8 mouse cellular contexts compared by ENCODE assay signal in genomic region chr11:31871135-31871541, GRCm38 (mm10). TPM values are rescaled to one million over a fixed set of nuclear protein-coding genes. Genes with fewer than 3 reads are reported as not detected.
DNase-seq lines count a peak whose midpoint lies in the region; ATAC-seq and TF ChIP-seq lines count a peak whose summit lies in the region.

No protein-coding gene starts in this region.

- WGBS in heart, embryonic 16.5 days: under 1% methylated on average over 20 of the region's 21 CpGs

- H3K27me3 ChIP-seq in E14TG2a.4 (ENCODE audit: insufficient read depth, low read length): no peaks in the 10 kb centered on the region
- H3K27me3 ChIP-seq in heart, embryonic 16.5 days (ENCODE audit: control insufficient read depth, insufficient read depth, low read length): no peaks in the 10 kb centered on the region

- peak overlapping the region; percentile 96 for H3K9ac ChIP-seq in heart, embryonic 16.5 days (ENCODE audit: low read length)

- peak overlapping the region; percentile 68 for H3K4me2 ChIP-seq in heart, embryonic 16.5 days (ENCODE audit: low read depth, low read length)

- peaks cover 4% of the 10 kb centered on the region; the same call in 1 of the 2 replicates for H3K9me3 ChIP-seq in E14TG2a.4 (ENCODE audit: low read length)
- H3K9me3 ChIP-seq in heart, embryonic 16.5 days (replicated peaks; ENCODE audit: control insufficient read depth, low read length): no peaks in the 10 kb centered on the region

- H3K36me3 ChIP-seq in E14TG2a.4 (ENCODE audit: insufficient read depth, low read length): 0 out of 2 replicates have a peak, but pooled peaks cover 3% of the 10 kb centered on the region
- no peaks in the 10 kb centered on the region for H3K36me3 ChIP-seq in heart, embryonic 16.5 days (ENCODE audit: control insufficient read depth, insufficient read depth)

- H3K4me3 ChIP-seq in E14TG2a.4 (replicated peaks; ENCODE audit: low read length): peak overlapping the region; percentile 98
- H3K4me3 ChIP-seq in heart, embryonic 16.5 days (ENCODE audit: low read length): peak overlapping the region; percentile 94

- peak; percentile 67 for DNase-seq in brain, adult 2 months (ENCODE audit: low read depth, low spot score)
- peak; percentile 35 to 65 for DNase-seq in kidney, postnatal 36 days
- peak; percentile 47 to 58 for DNase-seq in lung, adult 18-20 months
- DNase-seq in ovary, postnatal 36 days (ENCODE audit: low spot score): peak; percentile 43
- DNase-seq in thymus, postnatal 4 days: peak; percentile 69

- H3K4me1 ChIP-seq in E14TG2a.4 (replicated peaks; ENCODE audit: low read depth, low read length): peaks cover 12% of the 10 kb centered on the region; the same call in 1 of the 2 replicates
- peaks cover 8% of the 10 kb centered on the region for H3K4me1 ChIP-seq in heart, embryonic 16.5 days (ENCODE audit: control insufficient read depth, insufficient read depth, low read length)

- H3K27ac ChIP-seq in heart, embryonic 16.5 days (ENCODE audit: low read length): peak overlapping the region; percentile 88

- ATAC-seq in erythroid progenitor cell, adult 5-6 weeks (replicated peaks; ENCODE audit: low FRiP score, poor library complexity, severe bottlenecking): 0 out of 2 replicates have a peak, but pooled peaks have one; percentile 6
- ATAC-seq in heart, embryonic 16.5 days (replicated peaks; ENCODE audit: extremely low read depth, insufficient read depth, low FRiP score): no peak

- TF ChIP-seq CTCF in E14TG2a.4 (conservative IDR thresholded peaks at IDR 0.05; ENCODE audit: low read length): no peak

RNA-seq across cellular contexts. Expression of gene Cpeb4, which starts 0.9 kb away (rescaled TPM):
- total RNA-seq in erythroid progenitor cell, adult 5-6 weeks (2015; ENCODE audit: low replicate concordance): 413 and 439 TPM in 2 replicates
- 229 and 303 TPM in 2 replicates for total RNA-seq in erythroid progenitor cell, adult 5-6 weeks (2017; ENCODE audit: low replicate concordance)
- polyA plus RNA-seq in heart, embryonic 16.5 days (2015; fragmentation: Nextera tagmentation; extraction: Ambion mirVana): 5.9 and 7.3 TPM in 2 replicates
